Mouse (Mus musculus) CH12.LX (cell line): Measurements from ENCODE around the gene T.

ENCODE experiments used
- BHLHE40 ChIP-seq: IDR thresholded peaks from 2 replicates; pipeline ENCODE4 v1.6.1; 2011; ENCODE audit warnings: mild to moderate bottlenecking, low read depth, low read length, improper control_type of control experiment
- CTCF ChIP-seq, 2 experiments: IDR thresholded peaks in 1 of 2; conservative IDR thresholded peaks in 1 of 2; 2 replicates each; pipeline ENCODE4 v1.5.1; 2011 to 2012; ENCODE audit warnings: low read depth in 2 of 2, low read length in 2 of 2, improper control_type of control experiment in 1 of 2, inconsistent platforms in 1 of 2, mild to moderate bottlenecking in 1 of 2, moderate library complexity in 1 of 2
- E2F4 ChIP-seq: IDR thresholded peaks from 2 replicates; pipeline ENCODE4 v1.6.1; 2011; ENCODE audit warnings: low read depth, low read length, improper control_type of control experiment; ENCODE audit not compliant: insufficient replicate concordance
- EP300 ChIP-seq: IDR thresholded peaks from 2 replicates; pipeline ENCODE4 v1.6.1; 2011; ENCODE audit warnings: low read length, improper control_type of control experiment
- GABPA ChIP-seq: IDR thresholded peaks from 2 replicates; pipeline ENCODE4 v1.6.1; 2012; ENCODE audit warnings: low read depth, low read length, improper control_type of control experiment, inconsistent platforms; ENCODE audit not compliant: insufficient replicate concordance
- MAX ChIP-seq: IDR thresholded peaks from 2 replicates; pipeline ENCODE4 v1.6.1; 2011; ENCODE audit warnings: low read length, improper control_type of control experiment
- MXI1 ChIP-seq: IDR thresholded peaks from 2 replicates; pipeline ENCODE4 v1.6.1; 2011; ENCODE audit warnings: mild to moderate bottlenecking, low read depth, low read length, improper control_type of control experiment
- NELFE ChIP-seq: IDR thresholded peaks from 2 replicates; pipeline ENCODE4 v1.6.1; 2011; ENCODE audit warnings: low read depth, low read length, improper control_type of control experiment
- POLR2A ChIP-seq: IDR thresholded peaks from 2 replicates; pipeline ENCODE4 v1.6.1; 2011; ENCODE audit warnings: low read depth, mild to moderate bottlenecking, improper control_type of control experiment, low read length
- USF1 ChIP-seq: IDR thresholded peaks from 2 replicates; pipeline ENCODE4 v1.6.1; 2014; ENCODE audit warnings: low read depth, mild to moderate bottlenecking, inconsistent platforms, low read length, improper control_type of control experiment
- ZC3H11A ChIP-seq: IDR thresholded peaks from 2 replicates; pipeline ENCODE4 v1.6.1; 2012; ENCODE audit warnings: low read depth, mild to moderate bottlenecking, inconsistent platforms, low read length, improper control_type of control experiment
- ZKSCAN1 ChIP-seq: IDR thresholded peaks from 2 replicates; pipeline ENCODE4 v1.6.1; 2012; ENCODE audit warnings: low read depth, inconsistent platforms, low read length, improper control_type of control experiment, borderline replicate concordance
- ZMIZ1 ChIP-seq: IDR thresholded peaks from 2 replicates; pipeline ENCODE4 v1.6.1; 2012; ENCODE audit warnings: low read depth, mild to moderate bottlenecking, inconsistent platforms, low read length, improper control_type of control experiment

- TF ChIP-seq ZKSCAN1, result no peak
- TF ChIP-seq BHLHE40, result no peak
- no peak for TF ChIP-seq GABPA
- TF ChIP-seq EP300, result no peak
- no peak for TF ChIP-seq USF1
- no peak for TF ChIP-seq POLR2A
- TF ChIP-seq E2F4, result no peak
- TF ChIP-seq ZC3H11A, result no peak
- no peak for TF ChIP-seq CTCF (conservative IDR thresholded peaks at IDR 0.05 in 1 of 2, IDR thresholded peaks at IDR 0.05 in 1 of 2; ENCODE audit: low read depth in 2 of 2, low read length in 2 of 2)
- TF ChIP-seq NELFE, result no peak
- TF ChIP-seq MAX, result no peak
- no peak for TF ChIP-seq ZMIZ1
- TF ChIP-seq MXI1, result no peak
These were observed 13.5 kb downstream of the T start for GRCm38 (mm10) chr17:8447676-8448192.
